Mouse (Mus musculus): ENCODE data around the gene Dek. TPM values are rescaled to one million over a fixed set of nuclear protein-coding genes. Genes with fewer than 3 reads are reported as not detected.

Dek gene
- total and polyA plus RNA-seq, 2 experiments from 2014 or later: 70.0 to 118 TPM

DNA sequence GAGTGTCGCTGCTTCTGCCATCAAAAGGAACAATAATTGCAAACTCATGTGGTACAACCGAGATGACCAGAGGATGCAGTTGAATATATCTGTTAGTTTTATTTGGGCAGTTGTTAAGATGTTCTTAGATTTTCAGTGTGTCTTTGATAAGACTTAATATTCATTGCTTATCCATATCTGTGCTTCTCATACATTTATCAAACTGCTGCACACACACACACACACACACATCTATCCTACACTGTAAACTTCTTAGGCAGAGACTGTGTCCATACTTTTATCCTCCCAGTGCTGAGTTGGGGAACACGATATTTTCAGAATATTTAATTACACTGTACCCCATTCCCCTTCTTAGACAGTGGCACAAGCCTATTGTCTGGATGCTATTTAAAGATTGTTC lies 5.2 kb upstream of the Dek start:
- Histone ChIP-seq H3K4me3 (ENCODE audit: low read depth, low read length) (no peak overlapping the region), H3K36me3 (ENCODE audit: insufficient read depth) (no peaks in the 10 kb centered on the region), H3K27me3 (ENCODE audit: insufficient read depth, low read length) (no peaks in the 10 kb centered on the region), H3K9ac (no peak overlapping the region), H3K4me2 (ENCODE audit: low read depth) (no peak overlapping the region), H3K9me3 (ENCODE audit: low read length) (no peaks in the 10 kb centered on the region), H3K4me1 (ENCODE audit: insufficient read depth) (no peaks in the 10 kb centered on the region), H3K27ac (ENCODE audit: low read depth, low read length) (no peak overlapping the region)
- WGBS: 77% methylated on average over 3 of the region's 3 CpGs
- ATAC-seq: no peak
- DNase-seq: no peak
- TF ChIP-seq CTCF (IDR thresholded peaks at IDR 0.05; ENCODE audit: low read depth): no peak

GRCm38 (mm10) chr13:47109239-47109638 lies 3.2 kb upstream of the Dek start:
- 90% methylated on average over 2 of the region's 2 CpGs for WGBS
- TF ChIP-seq CTCF (IDR thresholded peaks at IDR 0.05; ENCODE audit: low read depth): no peak

GRCm38 (mm10) chr13:47106580-47106888 lies 533 bp upstream of the Dek start:
- peaks cover 14% of the 10 kb centered on the region for H3K4me1 ChIP-seq (ENCODE audit: insufficient read depth)

More at GRCm38 (mm10) chr13:47109239-47109638, 3.2 kb upstream of the Dek start:
- H3K9me3 ChIP-seq (ENCODE audit: low read length): no peaks in the 10 kb centered on the region
- no peak overlapping the region for H3K27ac ChIP-seq (ENCODE audit: low read depth, low read length)
- H3K4me2 ChIP-seq (ENCODE audit: low read depth): no peak overlapping the region
- H3K9ac ChIP-seq: no peak overlapping the region
- ATAC-seq: no peak
- H3K4me3 ChIP-seq (ENCODE audit: low read depth, low read length): no peak overlapping the region
- H3K36me3 ChIP-seq (ENCODE audit: insufficient read depth): no peaks in the 10 kb centered on the region
- H3K27me3 ChIP-seq (ENCODE audit: insufficient read depth, low read length): no peaks in the 10 kb centered on the region
- DNase-seq: no peak
- H3K4me1 ChIP-seq (ENCODE audit: insufficient read depth): peaks cover 7% of the 10 kb centered on the region; the same call in 1 of the 2 replicates

DNA sequence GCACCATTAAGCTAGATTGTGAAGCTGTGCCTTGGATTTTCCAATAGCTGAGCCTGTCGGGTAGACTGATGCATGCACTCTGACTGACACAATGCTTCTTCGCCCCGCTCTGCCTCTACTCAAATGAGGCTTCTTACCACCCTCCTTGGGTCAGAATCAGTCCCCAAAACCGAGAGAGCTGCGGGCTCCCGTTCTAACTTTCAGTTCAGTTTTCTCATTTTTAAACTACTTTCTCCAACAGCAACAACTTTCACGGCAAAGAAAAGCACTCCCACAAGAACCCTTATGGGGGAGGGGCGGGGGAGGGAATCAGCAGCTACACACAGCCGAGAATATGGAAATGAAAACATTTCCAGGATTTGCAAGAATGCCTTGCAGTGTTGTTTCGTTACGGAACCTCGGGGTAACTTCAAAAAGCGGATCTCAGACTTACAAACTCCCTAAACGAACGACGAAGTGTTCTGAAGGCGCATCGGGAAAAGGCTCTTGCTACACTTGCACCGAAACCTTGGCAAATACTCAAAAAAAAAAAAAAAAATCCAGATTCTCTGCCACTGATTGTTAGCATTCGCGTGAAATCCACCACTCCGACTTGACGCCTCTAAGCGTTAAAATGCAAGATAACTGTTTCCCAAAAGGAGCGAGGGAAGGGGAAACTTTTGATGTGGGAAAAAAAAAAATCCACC lies 1.0 kb downstream of the Dek start:
- peak overlapping the region; percentile 88 for H3K4me3 ChIP-seq (ENCODE audit: low read depth, low read length)
- H3K4me1 ChIP-seq (ENCODE audit: insufficient read depth): peaks cover 14% of the 10 kb centered on the region
- H3K4me2 ChIP-seq (ENCODE audit: low read depth): peak overlapping the region; percentile 71
- H3K9me3 ChIP-seq (ENCODE audit: low read length): no peaks in the 10 kb centered on the region
- WGBS: under 1% methylated on average over 25 of the region's 25 CpGs
- H3K9ac ChIP-seq: peak overlapping the region; percentile 89
- DNase-seq (peak; percentile 61), ATAC-seq (no peak)
- H3K27ac ChIP-seq (ENCODE audit: low read depth, low read length): peak overlapping the region; percentile 99
- no peaks in the 10 kb centered on the region for H3K27me3 ChIP-seq (ENCODE audit: insufficient read depth, low read length)
- TF ChIP-seq CTCF (IDR thresholded peaks at IDR 0.05; ENCODE audit: low read depth): no peak
- 0 out of 2 replicates have a peak, but pooled peaks cover 2% of the 10 kb centered on the region for H3K36me3 ChIP-seq (ENCODE audit: insufficient read depth)

More at GRCm38 (mm10) chr13:47106580-47106888, 533 bp upstream of the Dek start:
- ATAC-seq (peak; percentile 21), DNase-seq (no peak)
- WGBS: under 1% methylated on average over 20 of the region's 20 CpGs
- no peak for TF ChIP-seq CTCF (IDR thresholded peaks at IDR 0.05; ENCODE audit: low read depth)
- Histone ChIP-seq H3K4me2 (ENCODE audit: low read depth) (peak overlapping the region; percentile 71), H3K9me3 (ENCODE audit: low read length) (no peaks in the 10 kb centered on the region), H3K4me3 (ENCODE audit: low read depth, low read length) (peak overlapping the region; percentile 88), H3K9ac (peak overlapping the region; percentile 89), H3K36me3 (ENCODE audit: insufficient read depth) (no peaks in the 10 kb centered on the region), H3K27ac (ENCODE audit: low read depth, low read length) (peak overlapping the region; percentile 99), H3K27me3 (ENCODE audit: insufficient read depth, low read length) (no peaks in the 10 kb centered on the region)

- Histone ChIP-seq H3K4me2 (ENCODE audit: low read depth) (peak overlapping the region; percentile 71), H3K36me3 (ENCODE audit: insufficient read depth) (peaks cover 5% of the 10 kb centered on the region), H3K4me1 (ENCODE audit: insufficient read depth) (peaks cover 14% of the 10 kb centered on the region), H3K27me3 (ENCODE audit: insufficient read depth, low read length) (no peaks in the 10 kb centered on the region), H3K27ac (ENCODE audit: low read depth, low read length) (no peak overlapping the region), H3K9me3 (ENCODE audit: low read length) (no peaks in the 10 kb centered on the region), H3K9ac (no peak overlapping the region), H3K4me3 (ENCODE audit: low read depth, low read length) (0 out of 2 replicates have a peak overlapping the region, but pooled peaks have one; percentile 88)
- TF ChIP-seq CTCF (IDR thresholded peaks at IDR 0.05; ENCODE audit: low read depth): no peak
- DNase-seq (no peak), ATAC-seq (no peak)
- 8% methylated on average over 2 of the region's 2 CpGs for WGBS
Observed at GRCm38 (mm10) chr13:47104146-47104545, 1.9 kb downstream of the Dek start.

DNA sequence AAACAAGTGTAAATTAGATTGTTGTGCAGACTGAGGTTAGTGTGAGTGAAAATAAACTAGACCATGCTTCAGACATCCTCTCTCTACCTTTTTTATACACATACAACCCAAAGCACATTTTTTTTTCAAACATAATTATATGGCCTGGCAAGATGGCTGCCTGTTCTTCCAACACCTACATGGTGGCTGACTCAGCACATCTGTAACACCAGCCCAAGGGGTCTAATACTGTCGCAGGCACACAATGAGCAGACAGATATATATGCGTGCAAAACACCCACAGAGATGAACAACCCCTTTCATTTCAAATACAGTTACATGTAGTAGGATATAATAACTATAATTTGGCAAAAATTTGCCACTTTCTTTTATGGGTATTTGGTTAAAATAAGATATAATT lies 5.4 kb downstream of the Dek start:
- WGBS: 85% methylated on average over 2 of the region's 2 CpGs
- no peak for TF ChIP-seq CTCF (IDR thresholded peaks at IDR 0.05; ENCODE audit: low read depth)
- DNase-seq (no peak), ATAC-seq (no peak)
- Histone ChIP-seq H3K9ac (no peak overlapping the region), H3K27me3 (ENCODE audit: insufficient read depth, low read length) (no peaks in the 10 kb centered on the region), H3K4me2 (ENCODE audit: low read depth) (no peak overlapping the region), H3K36me3 (ENCODE audit: insufficient read depth) (peaks cover 15% of the 10 kb centered on the region), H3K4me1 (ENCODE audit: insufficient read depth) (peaks cover 14% of the 10 kb centered on the region), H3K9me3 (ENCODE audit: low read length) (no peaks in the 10 kb centered on the region), H3K4me3 (ENCODE audit: low read depth, low read length) (no peak overlapping the region), H3K27ac (ENCODE audit: low read depth, low read length) (no peak overlapping the region)

GRCm38 (mm10) chr13:47099265-47099664 lies 6.7 kb downstream of the Dek start:
- Histone ChIP-seq H3K27me3 (ENCODE audit: insufficient read depth, low read length) (no peaks in the 10 kb centered on the region), H3K4me2 (ENCODE audit: low read depth) (no peak overlapping the region), H3K9me3 (ENCODE audit: low read length) (no peaks in the 10 kb centered on the region), H3K9ac (no peak overlapping the region), H3K27ac (ENCODE audit: low read depth, low read length) (no peak overlapping the region), H3K4me1 (ENCODE audit: insufficient read depth) (peaks cover 8% of the 10 kb centered on the region), H3K4me3 (ENCODE audit: low read depth, low read length) (no peak overlapping the region), H3K36me3 (ENCODE audit: insufficient read depth) (peaks cover 15% of the 10 kb centered on the region)
- TF ChIP-seq CTCF (IDR thresholded peaks at IDR 0.05; ENCODE audit: low read depth): no peak
- WGBS: 83% methylated on average over 7 of the region's 7 CpGs
- ATAC-seq (no peak), DNase-seq (no peak)
